Mouse (Mus musculus) brain, embryonic 14.5 days (tissue): ENCODE measurements at regions not wholly inside any gene's neighbourhood (a gene's known extent, or its start where the extent isn't known, plus 50 kb on each side); places are given as distances from the start of the nearest gene placed in this dataset.

ENCODE experiments used
- CTCF ChIP-seq: fragments of 200-500 bp; IDR thresholded peaks from 2 replicates; pipeline ENCODE4 v1.5.1; 2012; ENCODE audit warnings: inconsistent platforms, mild to moderate bottlenecking, moderate library complexity, borderline replicate concordance; ENCODE audit not compliant: insufficient read depth, insufficient read length; ENCODE audit errors: extremely low read depth
- POLR2A ChIP-seq: fragments of 200-500 bp; IDR thresholded peaks from 2 replicates; pipeline ENCODE4 v1.6.1; 2012; ENCODE audit warnings: mild to moderate bottlenecking, inconsistent platforms, borderline replicate concordance; ENCODE audit not compliant: poor library complexity, insufficient read depth, insufficient read length, severe bottlenecking; ENCODE audit errors: extremely low read depth

DNA sequence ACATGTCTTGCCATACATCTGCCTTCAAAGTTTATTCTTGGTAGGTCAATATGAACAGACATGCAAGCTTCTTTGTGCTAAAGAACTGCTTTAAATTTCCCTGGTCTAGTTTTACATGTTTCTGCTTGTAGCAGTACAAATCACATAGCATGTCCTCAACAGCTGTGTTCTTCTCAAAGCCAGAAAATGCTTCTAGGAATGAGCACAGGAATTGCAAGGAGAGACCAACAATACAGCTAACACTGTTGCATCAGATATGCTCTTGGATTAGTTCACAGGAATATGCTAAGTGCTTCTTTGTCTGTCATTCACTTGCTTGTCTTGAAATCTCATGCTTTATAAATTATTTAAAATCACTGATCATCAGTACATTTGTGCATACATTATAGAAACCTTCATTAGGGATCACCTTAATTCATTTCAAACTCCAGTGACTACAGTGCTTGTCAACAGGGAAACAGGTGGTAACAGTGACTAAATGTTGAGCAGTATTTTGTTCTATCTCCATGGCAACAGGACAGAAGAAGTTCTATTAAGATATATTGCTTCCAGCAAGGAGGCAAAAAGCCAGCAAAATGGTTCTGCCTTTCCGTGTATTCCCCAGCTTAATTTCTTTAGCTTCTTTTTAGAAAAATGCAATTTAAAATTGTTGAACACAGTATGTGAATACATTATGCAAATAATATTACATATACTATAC, 77.1 kb upstream of the Ndn start:
- TF ChIP-seq POLR2A, result no peak
- no peak for TF ChIP-seq CTCF
